Mouse (Mus musculus): ENCODE data around the gene Gapdh.
"Not testable (repeated sequence)": the region's sequence is repeated elsewhere in the genome, so short reads cannot be mapped to it uniquely, and the experiment has no call there.

The Gapdh gene

DNA sequence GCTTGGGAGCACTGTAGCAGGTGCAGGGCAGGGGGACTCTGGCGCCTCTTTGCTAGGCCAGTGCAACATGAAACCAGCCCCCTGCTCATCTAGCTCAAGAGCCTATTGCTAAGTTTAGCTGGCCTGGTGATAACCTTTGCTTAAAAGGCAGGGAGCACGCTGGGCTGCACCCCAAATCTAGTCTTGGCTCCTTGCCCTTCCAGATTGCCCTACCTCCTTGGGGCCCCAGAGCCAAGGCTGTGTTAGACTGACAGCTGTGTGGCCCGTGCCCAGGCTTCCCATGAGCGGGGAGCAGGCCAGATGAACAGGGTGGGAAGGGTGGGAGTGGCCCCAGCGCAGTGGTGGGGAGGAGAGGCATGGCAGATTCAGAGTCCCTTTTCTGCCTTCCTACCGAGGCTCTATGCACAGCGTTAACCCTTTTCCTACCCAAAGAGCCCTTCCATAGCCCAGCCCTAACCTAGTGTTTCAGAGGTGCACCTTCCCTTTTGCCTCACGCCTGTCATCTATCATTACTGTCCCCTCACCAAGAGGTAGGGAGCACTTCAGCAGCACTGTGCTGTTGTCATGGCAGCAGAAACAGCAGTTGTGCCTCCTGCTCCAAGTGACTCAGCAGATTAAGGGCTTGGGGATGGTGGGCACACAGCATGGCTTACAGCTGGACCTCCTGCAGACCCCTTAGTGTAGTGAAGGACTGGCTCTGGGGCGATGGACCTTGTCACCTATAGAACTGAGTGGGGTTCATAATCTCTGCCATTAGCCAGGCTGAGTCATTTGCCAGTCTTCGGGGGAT is 789 bp upstream of the Gapdh start:
- peak; percentile 75 for DNase-seq

DNA sequence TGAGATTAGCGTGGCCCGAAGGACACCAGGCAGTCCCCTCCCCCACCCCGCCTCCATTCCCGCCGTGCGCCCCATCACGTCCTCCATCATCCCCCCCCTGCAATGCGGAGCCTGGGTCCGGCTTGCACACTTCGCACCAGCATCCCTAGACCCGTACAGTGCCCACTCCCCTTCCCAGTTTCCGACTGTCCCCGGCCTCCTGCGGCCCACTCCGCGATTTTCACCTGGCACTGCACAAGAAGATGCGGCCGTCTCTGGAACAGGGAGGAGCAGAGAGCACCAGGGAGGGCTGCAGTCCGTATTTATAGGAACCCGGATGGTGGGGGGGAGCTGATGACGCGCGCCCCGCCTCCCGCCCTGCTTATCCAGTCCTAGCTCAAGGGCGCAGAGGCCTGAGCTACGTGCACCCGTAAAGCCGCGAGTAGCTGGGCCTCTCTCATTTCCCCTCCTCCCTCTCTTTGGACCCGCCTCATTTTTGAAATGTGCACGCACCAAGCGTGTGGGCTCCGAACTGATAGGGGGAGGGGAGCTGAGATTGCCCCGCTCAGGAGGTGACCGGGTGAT is 857 bp downstream of the Gapdh start:
- DNase-seq: peak; percentile 98

DNA sequence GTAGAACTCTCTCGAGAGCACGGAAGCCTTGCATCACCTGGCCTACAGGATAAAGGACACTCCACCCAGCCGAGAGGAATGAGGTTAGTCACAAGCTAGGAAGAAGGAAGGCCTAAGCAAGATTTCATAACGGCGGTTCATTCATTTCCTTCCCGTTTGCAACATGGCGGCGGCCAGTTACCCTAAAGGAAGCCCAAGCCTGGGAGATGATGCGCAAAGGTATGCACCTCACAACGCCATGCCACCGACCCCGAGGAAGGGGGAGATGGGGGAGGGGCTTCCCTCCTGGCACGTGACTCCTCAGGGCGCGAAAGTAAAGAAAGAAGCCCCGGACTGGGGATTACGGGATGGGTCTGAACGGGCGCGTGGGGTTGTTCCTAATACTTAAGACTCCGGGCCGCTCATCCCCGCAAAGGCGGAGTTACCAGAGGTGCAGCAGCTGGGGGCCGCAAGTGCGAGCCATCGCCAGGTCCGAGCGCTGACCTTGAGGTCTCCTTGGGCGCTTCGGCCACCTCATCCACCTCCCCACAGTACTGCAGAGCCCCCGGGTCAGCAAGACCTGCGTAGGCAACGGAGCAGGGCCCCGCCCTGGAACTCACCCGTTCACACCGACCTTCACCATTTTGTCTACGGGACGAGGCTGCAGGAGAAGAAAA is 1.5 kb downstream of the Gapdh start:
- peak; percentile 89 for DNase-seq

- no peak for DNase-seq
These were observed 2.2 kb downstream of the Gapdh start for GRCm38 (mm10) chr6:125163801-125164657.

DNA sequence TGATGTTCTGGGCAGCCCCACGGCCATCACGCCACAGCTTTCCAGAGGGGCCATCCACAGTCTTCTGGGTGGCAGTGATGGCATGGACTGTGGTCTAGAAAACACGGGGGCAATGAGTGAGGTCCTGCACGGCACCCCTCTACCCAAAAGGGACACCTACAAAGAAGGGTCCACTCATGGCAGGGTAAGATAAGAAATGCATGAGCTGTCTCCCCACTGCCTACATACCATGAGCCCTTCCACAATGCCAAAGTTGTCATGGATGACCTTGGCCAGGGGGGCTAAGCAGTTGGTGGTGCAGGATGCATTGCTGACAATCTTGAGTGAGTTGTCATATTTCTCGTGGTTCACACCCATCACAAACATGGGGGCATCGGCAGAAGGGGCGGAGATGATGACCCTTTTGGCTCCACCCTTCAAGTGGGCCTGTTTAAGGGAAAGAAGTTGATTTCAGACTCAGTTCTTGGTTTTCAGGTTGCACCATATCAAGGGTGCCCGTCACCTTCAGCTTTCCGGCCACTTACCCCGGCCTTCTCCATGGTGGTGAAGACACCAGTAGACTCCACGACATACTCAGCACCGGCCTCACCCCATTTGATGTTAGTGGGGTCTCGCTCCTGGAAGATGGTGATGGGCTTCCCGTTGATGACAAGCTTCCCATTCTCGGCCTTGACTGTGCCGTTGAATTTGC is 3.5 kb downstream of the Gapdh start:
- DNase-seq: not testable (repeated sequence)

DNA sequence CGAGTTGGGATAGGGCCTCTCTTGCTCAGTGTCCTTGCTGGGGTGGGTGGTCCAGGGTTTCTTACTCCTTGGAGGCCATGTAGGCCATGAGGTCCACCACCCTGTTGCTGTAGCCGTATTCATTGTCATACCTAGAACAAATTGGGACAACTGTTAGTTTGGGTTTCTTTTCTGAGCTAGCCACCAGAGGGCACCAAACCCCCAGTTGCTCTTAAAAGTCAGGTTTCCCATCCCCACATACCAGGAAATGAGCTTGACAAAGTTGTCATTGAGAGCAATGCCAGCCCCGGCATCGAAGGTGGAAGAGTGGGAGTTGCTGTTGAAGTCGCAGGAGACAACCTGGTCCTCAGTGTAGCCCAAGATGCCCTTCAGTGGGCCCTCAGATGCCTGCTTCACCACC is 4.3 kb downstream of the Gapdh start:
- DNase-seq: peak; percentile 80

GRCm38 (mm10) chr6:125160854-125161760 is 5.2 kb downstream of the Gapdh start:
- DNase-seq: peak; percentile 51

DNA sequence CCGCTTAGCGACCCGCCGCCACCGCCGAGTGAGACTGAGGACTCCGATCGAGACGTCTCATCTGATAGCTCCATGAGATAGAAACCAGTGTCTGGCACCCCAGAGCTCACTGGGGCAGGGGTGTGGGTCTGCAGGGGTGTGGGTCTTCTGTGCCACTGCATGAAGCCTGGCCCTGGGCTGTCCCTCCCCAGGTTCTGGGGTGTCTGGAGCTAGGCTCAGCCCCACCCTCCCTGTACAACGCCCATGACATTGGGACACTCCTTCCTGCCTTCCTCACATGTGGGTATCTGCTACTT is 5.8 kb downstream of the Gapdh start:
- no peak for DNase-seq

- DNase-seq: no peak
These were observed 6.3 kb downstream of the Gapdh start for GRCm38 (mm10) chr6:125159773-125160557.

DNA sequence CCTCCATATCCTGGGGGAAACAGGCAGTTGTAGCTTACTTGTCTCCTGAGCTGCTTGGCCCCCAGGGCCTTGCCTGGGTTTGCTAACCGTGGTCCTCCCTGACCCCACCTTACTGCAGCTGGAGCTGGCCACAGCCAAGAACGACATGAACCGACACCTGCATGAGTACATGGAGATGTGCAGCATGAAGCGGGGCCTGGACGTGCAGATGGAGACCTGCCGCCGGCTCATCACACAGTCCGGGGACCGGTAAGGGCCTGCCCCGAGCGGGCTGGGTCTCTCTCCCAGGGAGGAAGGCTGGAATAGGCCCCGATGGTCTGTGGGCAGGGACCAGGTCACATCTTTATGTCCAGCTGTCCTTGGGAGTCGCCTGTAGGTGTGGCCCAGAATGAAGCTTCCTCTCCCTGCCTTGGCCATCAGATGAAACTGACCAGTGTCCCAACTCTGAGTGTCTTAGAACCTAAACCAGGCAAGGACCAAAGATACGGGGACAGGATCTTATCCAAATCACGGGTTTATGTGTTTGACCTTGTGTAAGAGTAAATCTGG is 7.2 kb downstream of the Gapdh start:
- DNase-seq: no peak

- DNase-seq: peak; percentile 97
These were observed 9.2 kb downstream of the Gapdh start for GRCm38 (mm10) chr6:125156903-125157614.

DNA sequence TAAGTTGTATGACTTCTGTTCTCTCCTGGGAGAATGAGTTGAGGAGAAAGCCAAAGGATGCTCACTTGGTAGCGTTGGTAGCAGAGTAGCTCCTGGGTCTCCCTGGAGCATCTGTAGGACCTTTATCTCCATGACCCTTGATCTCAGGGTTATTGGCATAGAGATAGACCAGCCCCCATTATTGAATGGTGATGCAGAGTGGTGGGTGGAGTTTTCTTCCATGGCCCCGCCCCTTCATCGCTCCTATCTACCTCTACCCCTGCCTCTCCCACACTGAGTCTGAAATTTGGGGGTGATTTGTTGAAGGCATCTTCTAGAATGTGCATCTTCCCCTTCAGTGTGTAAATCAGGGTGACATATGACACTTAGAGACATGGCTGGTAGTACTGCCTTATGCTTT is 9.8 kb downstream of the Gapdh start:
- DNase-seq: no peak

DNA sequence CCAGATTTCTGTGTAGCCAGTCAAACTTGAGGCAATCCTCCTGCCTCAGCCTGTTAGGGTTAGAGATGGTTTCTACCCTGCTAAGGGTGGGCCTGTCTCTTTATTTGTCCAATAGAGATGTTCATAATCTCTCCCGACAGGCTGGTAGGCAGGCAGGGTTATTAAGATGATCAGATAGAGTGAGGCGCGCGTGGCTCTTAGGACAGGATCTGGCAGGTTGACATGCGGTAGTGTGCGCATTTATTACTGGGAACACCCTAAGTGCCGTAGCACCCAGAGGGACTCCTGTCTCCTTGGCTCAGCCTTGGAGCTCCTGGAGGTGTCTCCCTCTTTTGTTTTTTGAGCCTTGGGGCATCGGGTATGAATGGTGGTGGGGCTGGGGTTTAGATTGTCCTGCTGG is 11.0 kb downstream of the Gapdh start:
- no peak for DNase-seq

- DNase-seq: peak; percentile 61
These were observed 11.7 kb downstream of the Gapdh start for GRCm38 (mm10) chr6:125154550-125154949.

GRCm38 (mm10) chr6:125153682-125154081 is 12.6 kb downstream of the Gapdh start:
- no peak for DNase-seq

- no peak for DNase-seq
These were observed 13.3 kb downstream of the Gapdh start for GRCm38 (mm10) chr6:125153018-125153389.

DNA sequence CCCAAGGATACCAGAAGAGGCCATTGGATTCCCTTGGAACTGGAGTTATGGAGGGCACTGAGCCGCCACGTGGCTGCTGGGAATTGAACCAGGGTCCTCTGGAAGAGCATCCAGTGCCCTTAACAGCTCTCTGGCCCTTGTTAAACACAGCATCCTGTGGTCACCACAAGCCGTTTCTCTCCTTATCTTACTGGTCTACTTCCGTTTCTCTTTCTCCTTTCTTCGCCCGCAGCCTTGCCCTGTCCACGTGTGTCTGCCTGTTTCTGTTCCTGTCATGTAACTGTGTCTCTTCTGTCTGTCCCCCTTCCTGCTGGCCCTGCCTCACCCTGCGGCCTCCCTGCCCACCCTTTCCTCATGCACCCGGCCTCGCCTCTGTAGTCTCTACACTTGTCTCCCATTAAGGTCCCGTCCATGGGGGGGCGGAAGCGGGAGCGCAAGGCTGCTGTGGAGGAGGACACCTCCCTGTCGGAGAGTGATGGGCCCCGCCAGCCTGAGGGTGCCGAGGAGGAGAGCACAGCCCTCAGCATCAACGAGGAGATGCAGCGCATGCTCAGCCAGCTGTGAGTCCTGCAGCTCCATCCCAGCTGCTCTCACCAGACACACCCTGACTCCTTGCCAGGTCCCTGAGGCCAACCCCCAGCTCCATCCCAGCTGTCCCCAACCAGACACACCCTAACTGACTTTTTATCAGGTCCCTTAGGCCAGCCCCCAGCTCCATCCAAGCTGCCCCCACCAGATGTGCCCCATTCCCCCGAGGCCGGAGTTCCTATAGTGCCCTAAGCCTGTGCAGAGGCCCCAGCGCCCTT is 13.9 kb downstream of the Gapdh start:
- no peak for DNase-seq

GRCm38 (mm10) chr6:125149569-125149950 is 16.7 kb downstream of the Gapdh start:
- DNase-seq: no peak
